Mouse (Mus musculus) intestine, embryonic 15.5 days (tissue): ENCODE data around the gene Prps1l3. TPM values are rescaled to one million over a fixed set of nuclear protein-coding genes. Genes with fewer than 3 reads are reported as not detected.
"Not testable (repeated sequence)": the region's sequence is repeated elsewhere in the genome, so short reads cannot be mapped to it uniquely, and the experiment has no call there.

Source experiments
- ATAC-seq: fragments of 200-750 bp; cut with Nextera tagmentation; 2 replicates; pipeline ENCODE4 v1.8.0; 2017; ENCODE audit warnings: moderate TSS enrichment, moderate library complexity
- H3K27ac ChIP-seq: fragments of 300-500 bp; sonication (generic); 2 replicates; pipeline ENCODE4 v1.5.1; 2015; ENCODE audit warnings: mild to moderate bottlenecking, inconsistent platforms
- H3K27me3 ChIP-seq: fragments of 300-500 bp; sonication (generic); replicated peaks from 2 replicates; pipeline ENCODE4 v1.6.1; 2015; ENCODE audit warnings: inconsistent platforms
- H3K36me3 ChIP-seq: fragments of 300-500 bp; sonication (generic); 2 replicates; pipeline ENCODE4 v1.6.1; 2015; ENCODE audit warnings: inconsistent platforms
- H3K4me1 ChIP-seq: fragments of 300-500 bp; sonication (generic); replicated peaks from 2 replicates; pipeline ENCODE4 v1.6.1; 2015; ENCODE audit warnings: inconsistent platforms
- H3K4me2 ChIP-seq: fragments of 300-500 bp; sonication (generic); replicated peaks from 2 replicates; pipeline ENCODE4 v1.6.1; 2015; ENCODE audit warnings: mild to moderate bottlenecking, inconsistent platforms
- H3K4me3 ChIP-seq: fragments of 300-500 bp; sonication (generic); replicated peaks from 2 replicates; pipeline ENCODE4 v1.5.1; 2015; ENCODE audit warnings: inconsistent platforms
- H3K9ac ChIP-seq: fragments of 300-500 bp; sonication (generic); 2 replicates; pipeline ENCODE4 v1.6.1; 2015; ENCODE audit warnings: inconsistent platforms
- H3K9me3 ChIP-seq: fragments of 300-500 bp; sonication (generic); 2 replicates; pipeline ENCODE4 v1.6.1; 2016; ENCODE audit warnings: inconsistent platforms
- WGBS: fragments of 180-500 bp; shearing (Covaris S2); methylation state at CpG from one replicate; pipeline ENCODE4 v1.1.7; 2015; 5-methylcytosine and 5-hydroxymethylcytosine counted together
- polyA plus RNA-seq: library from polyadenylated mRNA; unstranded; fragments of >200 nt; fragmentation: Nextera tagmentation; extraction: Ambion mirVana; gene quantifications from 2 replicates; pipeline ENCODE4 v1.2.1, GENCODE M21; 2015

Gene Prps1l3
- polyA plus RNA-seq, 1 experiment from 2014 or later: 63.0 TPM

- H3K4me1 ChIP-seq: peaks cover 3% of the 10 kb centered on the region; the same call in 1 of the 2 replicates
- no peak overlapping the region for H3K27ac ChIP-seq
- no peak overlapping the region for H3K4me2 ChIP-seq
- no peak overlapping the region for H3K9ac ChIP-seq
- WGBS: 88% methylated on average over 3 of the region's 3 CpGs
- no peaks in the 10 kb centered on the region for H3K36me3 ChIP-seq
- peaks cover 2% of the 10 kb centered on the region; the same call in 1 of the 2 replicates for H3K27me3 ChIP-seq
- H3K4me3 ChIP-seq: no peak overlapping the region
- no peak for ATAC-seq
- no peaks in the 10 kb centered on the region for H3K9me3 ChIP-seq
Observed at GRCm38 (mm10) chr12:57201901-57202300, 28.3 kb upstream of the Prps1l3 start.

DNA sequence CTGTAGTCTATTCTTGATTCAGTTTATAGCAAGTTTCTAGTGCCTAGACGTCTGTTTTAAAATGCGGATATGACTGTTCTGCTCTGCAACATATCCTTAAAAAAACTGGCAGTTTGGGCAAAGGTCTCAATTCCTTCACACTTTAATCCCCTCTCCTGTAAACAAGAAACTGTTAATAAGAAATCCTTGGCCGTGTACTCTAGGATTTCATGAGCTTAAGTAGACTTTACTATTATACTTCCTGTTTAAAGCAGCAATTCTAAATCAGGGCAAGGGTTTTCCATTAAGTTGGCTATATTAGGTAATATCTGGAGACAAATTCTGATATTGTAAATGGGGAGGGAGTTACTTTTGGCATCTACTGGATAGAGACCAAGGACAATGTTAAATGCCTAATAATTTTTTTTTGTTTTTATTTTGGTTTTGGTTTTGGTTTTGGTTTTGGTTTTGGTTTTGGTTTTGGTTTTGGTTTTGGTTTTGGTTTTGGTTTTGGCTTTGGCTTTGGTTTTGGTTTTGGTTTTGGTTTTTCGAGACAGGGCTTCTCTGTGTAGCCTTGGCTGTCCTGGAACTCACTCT, 25.8 kb upstream of the Prps1l3 start:
- no peak overlapping the region for H3K4me2 ChIP-seq
- no peaks in the 10 kb centered on the region for H3K4me1 ChIP-seq
- no peaks in the 10 kb centered on the region for H3K36me3 ChIP-seq
- H3K9me3 ChIP-seq: no peaks in the 10 kb centered on the region
- WGBS: 73% methylated on average over 4 of the region's 4 CpGs
- ATAC-seq: no peak
- no peak overlapping the region for H3K9ac ChIP-seq
- H3K27me3 ChIP-seq: no peaks in the 10 kb centered on the region
- H3K27ac ChIP-seq: no peak overlapping the region
- H3K4me3 ChIP-seq: no peak overlapping the region

DNA sequence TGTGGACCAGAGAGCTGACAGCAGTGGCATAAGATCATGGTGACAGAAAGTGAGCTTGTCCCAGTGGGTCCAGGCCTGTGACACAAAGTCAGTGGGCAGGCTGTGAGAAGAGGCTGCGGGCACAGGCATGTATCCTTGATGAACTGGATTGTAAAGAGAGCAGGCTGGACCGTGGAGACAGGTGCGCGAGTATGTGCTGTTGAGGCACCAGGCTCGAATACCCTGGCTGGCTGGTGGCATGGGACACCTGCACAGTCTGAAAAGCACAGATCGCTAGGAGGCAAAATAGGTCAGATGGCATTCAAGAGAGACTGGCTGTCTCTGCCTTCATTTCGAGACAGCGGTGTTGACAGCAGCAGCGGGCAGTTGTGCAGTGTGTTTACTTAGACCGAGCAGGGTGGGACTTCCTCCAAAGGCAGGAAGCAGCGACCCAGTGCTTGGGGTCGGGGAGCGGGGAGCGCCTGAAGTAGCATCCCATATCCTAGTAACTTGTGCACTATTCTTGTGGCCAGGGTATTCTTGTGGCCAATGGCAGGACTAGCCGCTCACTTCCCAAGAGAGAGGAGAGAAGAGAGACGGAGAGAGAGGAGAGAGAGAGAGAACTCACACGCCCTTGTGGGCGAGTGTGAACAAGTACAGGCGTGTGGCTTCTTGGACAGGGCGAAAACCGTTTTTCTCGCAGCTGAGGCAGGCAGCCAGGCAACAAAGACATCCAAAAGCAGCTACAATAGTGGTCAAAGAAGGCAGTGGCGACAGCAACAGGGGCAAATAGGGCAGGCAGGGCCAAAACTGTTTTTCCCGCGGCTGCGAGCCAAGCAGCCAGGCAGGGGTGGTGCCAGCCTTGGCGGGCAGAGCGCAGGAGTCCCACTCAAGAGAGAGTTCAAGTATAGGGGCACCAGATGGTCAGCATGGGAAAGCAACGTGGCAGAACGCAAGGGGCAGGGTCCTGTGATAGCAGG, 18.6 kb upstream of the Prps1l3 start:
- no peaks in the 10 kb centered on the region for H3K27me3 ChIP-seq
- ATAC-seq: peak; percentile 78
- H3K4me2 ChIP-seq: peak overlapping the region; percentile 84
- peak overlapping the region; percentile 45 for H3K4me3 ChIP-seq
- peak overlapping the region; percentile 38 for H3K9ac ChIP-seq
- 0 out of 2 replicates have a peak, but pooled peaks cover 4% of the 10 kb centered on the region for H3K4me1 ChIP-seq
- 6% methylated on average over 30 of the region's 30 CpGs for WGBS
- H3K36me3 ChIP-seq: no peaks in the 10 kb centered on the region
- H3K9me3 ChIP-seq: no peaks in the 10 kb centered on the region
- no peak overlapping the region for H3K27ac ChIP-seq

- H3K9ac ChIP-seq, H3K4me2 ChIP-seq, H3K9me3 ChIP-seq, H3K4me3 ChIP-seq, H3K36me3 ChIP-seq, ATAC-seq, H3K27ac ChIP-seq, H3K27me3 ChIP-seq, H3K4me1 ChIP-seq: not testable (repeated sequence)
- WGBS: 79% methylated on average over 5 of the region's 5 CpGs
Observed at GRCm38 (mm10) chr12:57212463-57212862, 17.7 kb upstream of the Prps1l3 start.

DNA sequence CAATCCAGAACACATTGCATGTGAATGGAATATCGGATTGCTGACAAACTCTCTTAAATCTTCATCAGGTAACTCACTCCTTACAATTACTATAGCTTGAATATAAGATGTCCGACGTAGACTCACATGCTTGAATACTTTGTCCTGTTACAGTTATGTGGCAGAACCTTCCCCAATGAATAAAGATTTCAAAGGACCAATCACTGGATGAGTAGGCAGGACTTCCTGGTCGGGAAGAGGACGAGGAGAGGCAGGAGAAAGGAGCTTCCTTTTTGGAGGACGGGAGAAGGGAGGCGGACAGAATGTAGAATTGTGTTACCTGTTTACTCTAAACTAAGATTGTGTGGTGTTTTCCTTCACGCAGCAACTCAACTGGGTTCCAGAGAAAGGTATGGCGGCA, 3.8 kb upstream of the Prps1l3 start:
- no peak overlapping the region for H3K4me3 ChIP-seq
- no peaks in the 10 kb centered on the region for H3K36me3 ChIP-seq
- 0 out of 2 replicates have a peak, but pooled peaks cover under 1% of the 10 kb centered on the region for H3K4me1 ChIP-seq
- no peaks in the 10 kb centered on the region for H3K27me3 ChIP-seq
- H3K27ac ChIP-seq: no peak overlapping the region
- ATAC-seq: no peak
- H3K9ac ChIP-seq: no peak overlapping the region
- 89% methylated on average over 9 of the region's 9 CpGs for WGBS
- H3K4me2 ChIP-seq: no peak overlapping the region
- no peaks in the 10 kb centered on the region for H3K9me3 ChIP-seq

GRCm38 (mm10) chr12:57227776-57228175, 2.4 kb upstream of the Prps1l3 start:
- Histone ChIP-seq H3K4me3 (no peak overlapping the region), H3K4me1 (0 out of 2 replicates have a peak, but pooled peaks cover 3% of the 10 kb centered on the region), H3K9me3 (no peaks in the 10 kb centered on the region), H3K4me2 (no peak overlapping the region), H3K27ac (no peak overlapping the region), H3K9ac (no peak overlapping the region), H3K27me3 (no peaks in the 10 kb centered on the region), H3K36me3 (no peaks in the 10 kb centered on the region)
- ATAC-seq: no peak
- 93% methylated on average over 7 of the region's 8 CpGs for WGBS

GRCm38 (mm10) chr12:57229703-57230102, 509 bp upstream of the Prps1l3 start:
- H3K4me1 ChIP-seq: 0 out of 2 replicates have a peak, but pooled peaks cover 3% of the 10 kb centered on the region
- no peaks in the 10 kb centered on the region for H3K27me3 ChIP-seq
- peak overlapping the region; percentile 46; the same call in 1 of the 2 replicates for H3K9ac ChIP-seq
- peak; percentile 16; the same call in 1 of the 2 replicates for ATAC-seq
- 25% methylated on average over 4 of the region's 4 CpGs for WGBS
- H3K4me2 ChIP-seq: peak overlapping the region; percentile 64
- peak overlapping the region; percentile 76 for H3K4me3 ChIP-seq
- peak overlapping the region; percentile 73 for H3K27ac ChIP-seq
- H3K9me3 ChIP-seq: no peaks in the 10 kb centered on the region
- 0 out of 2 replicates have a peak, but pooled peaks cover 3% of the 10 kb centered on the region for H3K36me3 ChIP-seq

GRCm38 (mm10) chr12:57231085-57231875, 1.1 kb downstream of the Prps1l3 start:
- 60% methylated on average over 14 of the region's 14 CpGs for WGBS
- peak overlapping the region; percentile 64 for H3K4me2 ChIP-seq
- H3K9ac ChIP-seq: peak overlapping the region; percentile 81
- H3K4me3 ChIP-seq: peak overlapping the region; percentile 76
- H3K27ac ChIP-seq: no peak overlapping the region
- ATAC-seq: no peak
- H3K36me3 ChIP-seq: 0 out of 2 replicates have a peak, but pooled peaks cover 4% of the 10 kb centered on the region
- H3K9me3 ChIP-seq: no peaks in the 10 kb centered on the region
- H3K4me1 ChIP-seq: 0 out of 2 replicates have a peak, but pooled peaks cover 3% of the 10 kb centered on the region
- no peaks in the 10 kb centered on the region for H3K27me3 ChIP-seq

- Histone ChIP-seq H3K27ac (no peak overlapping the region), H3K27me3 (no peaks in the 10 kb centered on the region), H3K4me1 (0 out of 2 replicates have a peak, but pooled peaks cover 3% of the 10 kb centered on the region), H3K4me2 (no peak overlapping the region), H3K9ac (no peak overlapping the region), H3K4me3 (no peak overlapping the region), H3K9me3 (no peaks in the 10 kb centered on the region), H3K36me3 (peaks cover 7% of the 10 kb centered on the region)
- WGBS: 89% methylated on average over 5 of the region's 5 CpGs
- no peak for ATAC-seq
Observed at GRCm38 (mm10) chr12:57233386-57233785, 3.2 kb downstream of the Prps1l3 start.

DNA sequence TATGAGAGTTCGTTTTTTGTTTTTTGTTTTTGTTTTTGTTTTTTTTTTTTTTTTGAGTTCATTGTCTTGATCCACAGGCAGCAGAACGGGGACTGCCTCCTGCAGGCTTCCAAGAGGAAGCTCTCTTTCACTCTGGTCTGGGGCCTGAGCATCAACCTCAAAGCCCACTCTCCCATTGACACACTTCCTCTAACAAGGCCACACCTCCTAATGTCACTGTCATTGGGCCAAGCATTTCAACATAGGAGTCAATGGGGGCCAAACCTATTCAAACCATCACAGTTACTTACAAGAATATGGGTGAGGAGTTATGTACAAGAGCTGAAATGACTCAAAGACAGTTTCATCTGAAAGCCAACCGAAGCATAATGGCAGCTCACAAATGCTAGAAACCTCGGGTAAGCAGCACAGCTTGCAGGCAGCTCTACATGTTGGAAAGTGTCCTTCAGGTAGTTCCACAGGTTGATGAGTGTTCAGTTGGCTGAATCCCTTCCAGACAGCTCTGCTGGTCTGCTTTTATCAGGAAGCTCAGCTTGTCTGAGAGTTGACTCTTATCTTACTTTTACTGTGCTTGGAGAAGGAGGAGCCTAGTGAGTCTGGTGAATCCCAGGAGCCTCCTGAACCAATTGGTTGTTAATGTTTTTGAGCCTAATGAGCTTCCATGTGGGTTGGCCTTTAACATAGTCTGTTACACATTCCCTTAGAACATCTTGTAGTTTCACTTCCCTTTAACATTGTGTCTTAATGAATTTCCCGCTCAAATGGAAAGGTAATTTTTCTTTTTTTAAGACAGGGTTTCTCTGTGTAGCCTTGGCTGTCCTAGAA, 13.7 kb downstream of the Prps1l3 start:
- H3K27ac ChIP-seq: no peak overlapping the region
- no peaks in the 10 kb centered on the region for H3K27me3 ChIP-seq
- ATAC-seq: no peak
- no peaks in the 10 kb centered on the region for H3K4me1 ChIP-seq
- H3K36me3 ChIP-seq: peaks cover 11% of the 10 kb centered on the region; the same call in 1 of the 2 replicates
- no peak overlapping the region for H3K4me2 ChIP-seq
- H3K9me3 ChIP-seq: no peaks in the 10 kb centered on the region
- WGBS: 92% methylated on average over 5 of the region's 5 CpGs
- no peak overlapping the region for H3K4me3 ChIP-seq
- H3K9ac ChIP-seq: no peak overlapping the region

DNA sequence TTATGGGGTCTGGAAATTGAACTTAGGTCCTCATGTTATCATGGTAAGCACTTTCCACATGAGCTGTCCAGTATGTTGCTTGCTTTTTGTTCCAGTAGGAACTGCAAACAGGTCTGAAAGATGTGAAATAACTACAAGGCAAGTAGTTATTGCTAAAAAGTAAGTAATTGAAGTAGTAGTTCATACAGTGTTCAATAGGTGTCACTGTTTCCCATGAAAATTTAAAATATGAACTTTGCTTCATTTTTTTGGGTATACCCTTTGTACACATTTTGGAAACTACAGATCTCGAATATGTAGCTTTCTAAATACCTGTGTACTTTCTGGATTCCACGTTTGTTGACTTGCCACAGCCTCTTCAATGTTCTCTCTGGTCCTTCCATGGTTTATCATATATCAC, 28.4 kb downstream of the Prps1l3 start:
- 63% methylated on average over 2 of the region's 2 CpGs for WGBS
- H3K27me3 ChIP-seq: no peaks in the 10 kb centered on the region
- no peak overlapping the region for H3K27ac ChIP-seq
- no peak overlapping the region for H3K4me2 ChIP-seq
- no peaks in the 10 kb centered on the region for H3K9me3 ChIP-seq
- ATAC-seq: no peak
- H3K4me1 ChIP-seq: no peaks in the 10 kb centered on the region
- no peaks in the 10 kb centered on the region for H3K36me3 ChIP-seq
- H3K4me3 ChIP-seq: no peak overlapping the region
- no peak overlapping the region for H3K9ac ChIP-seq
